8 mouse cellular contexts compared by ENCODE assay signal in the genomic region with DNA sequence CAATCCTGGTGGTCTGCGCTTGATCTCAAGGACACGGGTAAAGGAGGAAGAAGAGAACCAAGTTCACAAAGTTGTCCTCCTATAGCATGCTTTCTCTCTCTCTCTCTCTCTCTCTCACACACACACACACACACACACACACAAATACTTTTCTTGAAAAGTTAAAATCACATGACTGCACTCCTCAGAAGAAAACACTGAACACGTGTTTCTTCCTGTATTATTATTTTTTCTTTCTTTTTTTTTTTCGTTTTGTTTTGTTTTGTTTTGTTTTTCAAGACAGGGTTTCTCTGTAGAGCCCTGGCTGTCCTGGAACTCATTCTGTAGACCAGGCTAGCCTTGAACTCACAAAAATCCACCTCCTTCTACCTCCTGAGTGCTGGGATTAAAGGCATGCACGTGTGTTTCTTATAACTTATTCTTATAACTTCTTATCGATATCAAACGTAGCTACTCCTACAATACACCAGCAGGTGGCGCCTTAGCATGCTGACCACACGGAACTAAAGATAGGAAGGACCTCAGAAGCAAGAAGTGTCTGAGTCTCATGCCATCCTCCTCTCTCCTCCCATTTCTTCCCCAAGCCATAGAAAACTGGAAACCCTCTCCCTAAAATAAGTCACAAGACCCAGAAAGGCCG. TPM values are rescaled to one million over a fixed set of nuclear protein-coding genes. Genes with fewer than 3 reads are reported as not detected.
DNase-seq lines count a peak whose midpoint lies in the region; ATAC-seq lines count a peak whose summit lies in the region.

No protein-coding gene starts in this region.

- H3K27me3 ChIP-seq in forebrain, embryonic 11.5 days (ENCODE audit: control insufficient read depth, insufficient read depth, low read length), result no peaks in the 10 kb centered on the region
- no peaks in the 10 kb centered on the region; the same call in 1 of the 2 replicates for H3K27me3 ChIP-seq in forebrain, embryonic 12.5 days
- H3K27me3 ChIP-seq in midbrain, embryonic 14.5 days (ENCODE audit: control insufficient read depth, insufficient read depth, low read length), result no peaks in the 10 kb centered on the region
- H3K27me3 ChIP-seq in midbrain, embryonic 16.5 days (ENCODE audit: control insufficient read depth, insufficient read depth, low read depth, low read length), result no peaks in the 10 kb centered on the region
- no peaks in the 10 kb centered on the region for H3K27me3 ChIP-seq in splenic B cell, adult 2 months (ENCODE audit: control insufficient read depth, insufficient read depth, low read length, poor library complexity, severe bottlenecking)

- no peak overlapping the region for H3K27ac ChIP-seq in forebrain, embryonic 11.5 days (ENCODE audit: low read depth, low read length)
- H3K27ac ChIP-seq in forebrain, embryonic 12.5 days, result no peak overlapping the region
- no peak overlapping the region for H3K27ac ChIP-seq in midbrain, embryonic 14.5 days (replicated peaks; ENCODE audit: low read depth, low read length)
- no peak overlapping the region for H3K27ac ChIP-seq in midbrain, embryonic 16.5 days (ENCODE audit: low read length)

- H3K4me1 ChIP-seq in forebrain, embryonic 11.5 days (replicated peaks; ENCODE audit: control insufficient read depth, insufficient read depth, low read length), result no peaks in the 10 kb centered on the region
- H3K4me1 ChIP-seq in forebrain, embryonic 12.5 days, result 0 out of 2 replicates have a peak, but pooled peaks cover 2% of the 10 kb centered on the region
- no peaks in the 10 kb centered on the region for H3K4me1 ChIP-seq in midbrain, embryonic 14.5 days (ENCODE audit: control insufficient read depth, insufficient read depth, low read length)
- no peaks in the 10 kb centered on the region for H3K4me1 ChIP-seq in midbrain, embryonic 16.5 days (ENCODE audit: control insufficient read depth, insufficient read depth, low read length)

- H3K9me3 ChIP-seq in forebrain, embryonic 11.5 days (ENCODE audit: control insufficient read depth, low read length), result no peaks in the 10 kb centered on the region; the same call in 1 of the 2 replicates
- no peaks in the 10 kb centered on the region for H3K9me3 ChIP-seq in forebrain, embryonic 12.5 days
- H3K9me3 ChIP-seq in midbrain, embryonic 14.5 days (ENCODE audit: control insufficient read depth, low read length), result no peaks in the 10 kb centered on the region
- no peaks in the 10 kb centered on the region for H3K9me3 ChIP-seq in midbrain, embryonic 16.5 days (replicated peaks; ENCODE audit: control insufficient read depth, low read length, poor library complexity, severe bottlenecking)

- H3K4me3 ChIP-seq in forebrain, embryonic 11.5 days (ENCODE audit: low read depth, low read length), result no peak overlapping the region
- no peak overlapping the region for H3K4me3 ChIP-seq in forebrain, embryonic 12.5 days (replicated peaks)
- H3K4me3 ChIP-seq in midbrain, embryonic 14.5 days (replicated peaks; ENCODE audit: low read depth, low read length), result no peak overlapping the region
- no peak overlapping the region for H3K4me3 ChIP-seq in midbrain, embryonic 16.5 days (ENCODE audit: low read depth, low read length)

- peak; percentile 75 for DNase-seq in forebrain, embryonic 11.5 days (ENCODE audit: low spot score)
- DNase-seq in midbrain, embryonic 14.5 days, result peak; percentile 80
- peak; percentile 66 for DNase-seq in brain, adult 2 months (ENCODE audit: low read depth, low spot score)
- peak; percentile 73 for DNase-seq in lung, postnatal 10 days
- DNase-seq in splenic B cell, adult 2 months (ENCODE audit: low read depth, low spot score), result peak; percentile 77

- H3K4me2 ChIP-seq in forebrain, embryonic 11.5 days (ENCODE audit: low read depth, low read length, severe bottlenecking), result no peak overlapping the region
- H3K4me2 ChIP-seq in forebrain, embryonic 12.5 days, result no peak overlapping the region
- no peak overlapping the region for H3K4me2 ChIP-seq in midbrain, embryonic 14.5 days (ENCODE audit: low read length)
- no peak overlapping the region for H3K4me2 ChIP-seq in midbrain, embryonic 16.5 days (ENCODE audit: low read length)

- no peak for ATAC-seq in forebrain, embryonic 11.5 days (replicated peaks; ENCODE audit: low FRiP score)
- ATAC-seq in forebrain, embryonic 12.5 days (ENCODE audit: low FRiP score), result no peak
- ATAC-seq in midbrain, embryonic 14.5 days (ENCODE audit: low FRiP score, low TSS enrichment), result no peak
- no peak for ATAC-seq in midbrain, embryonic 16.5 days
- peak; percentile 41; the same call in 1 of the 2 replicates for ATAC-seq in granulocyte monocyte progenitor cell, adult 5-6 weeks (replicated peaks; ENCODE audit: poor library complexity, severe bottlenecking)

- no peaks in the 10 kb centered on the region for H3K36me3 ChIP-seq in forebrain, embryonic 11.5 days (ENCODE audit: control insufficient read depth, insufficient read depth, low read length)
- no peaks in the 10 kb centered on the region for H3K36me3 ChIP-seq in forebrain, embryonic 12.5 days (replicated peaks)
- H3K36me3 ChIP-seq in midbrain, embryonic 14.5 days (ENCODE audit: control insufficient read depth, insufficient read depth, low read length), result no peaks in the 10 kb centered on the region
- H3K36me3 ChIP-seq in midbrain, embryonic 16.5 days (ENCODE audit: control insufficient read depth, insufficient read depth, low read length), result no peaks in the 10 kb centered on the region
- H3K36me3 ChIP-seq in splenic B cell, adult 2 months (ENCODE audit: control insufficient read depth, insufficient read depth, low read length, poor library complexity, severe bottlenecking), result no peaks in the 10 kb centered on the region

- WGBS in forebrain, embryonic 11.5 days, result 44% methylated on average over 10 of the region's 10 CpGs
- WGBS in forebrain, embryonic 12.5 days, result 44% methylated on average over 10 of the region's 10 CpGs
- 42% methylated on average over 10 of the region's 10 CpGs for WGBS in midbrain, embryonic 14.5 days
- WGBS in midbrain, embryonic 16.5 days, result 49% methylated on average over 10 of the region's 10 CpGs

- H3K9ac ChIP-seq in forebrain, embryonic 11.5 days (ENCODE audit: low read length), result no peak overlapping the region
- H3K9ac ChIP-seq in forebrain, embryonic 12.5 days, result no peak overlapping the region
- H3K9ac ChIP-seq in midbrain, embryonic 14.5 days (replicated peaks; ENCODE audit: low read length), result no peak overlapping the region
- no peak overlapping the region for H3K9ac ChIP-seq in midbrain, embryonic 16.5 days (ENCODE audit: low read depth, low read length)

RNA-seq across cellular contexts. Expression of a gene that starts 41.0 kb away (rescaled TPM):
- polyA plus RNA-seq in forebrain, embryonic 11.5 days (2014; fragmentation: Nextera tagmentation; extraction: Ambion mirVana), result 164 and 173 TPM in 2 replicates
- polyA plus RNA-seq in forebrain, embryonic 12.5 days (2016; fragmentation: Nextera tagmentation; extraction: Ambion mirVana), result 91.5 and 96.5 TPM in 2 replicates
- polyA plus RNA-seq in midbrain, embryonic 14.5 days (2014; fragmentation: Nextera tagmentation; extraction: Ambion mirVana), result 32.3 and 52.3 TPM in 2 replicates
- polyA plus RNA-seq in midbrain, embryonic 16.5 days (2015; fragmentation: Nextera tagmentation; extraction: Ambion mirVana), result 26.5 and 29.9 TPM in 2 replicates
- total RNA-seq in granulocyte monocyte progenitor cell, adult 5-6 weeks (2014; fragmentation: Nextera tagmentation), result 1.9 and 8.5 TPM in 2 replicates
- total RNA-seq in granulocyte monocyte progenitor cell, adult 5-6 weeks (2017), result 0.36 and 0.56 TPM in 2 replicates
